Mouse (Mus musculus): ENCODE data around the gene Cenpt. TPM values are rescaled to one million over a fixed set of nuclear protein-coding genes. Genes with fewer than 3 reads are reported as not detected.
"Not testable (repeated sequence)": the region's sequence is repeated elsewhere in the genome, so short reads cannot be mapped to it uniquely, and the experiment has no call there.

Gene Cenpt
- polyA plus RNA-seq, 1 experiment from 2014 or later = 55.4 TPM

GRCm38 (mm10) chr8:105839209-105839608 lies 13.9 kb downstream of the Cenpt start:
- Histone ChIP-seq H3K4me3 (ENCODE audit: low read depth, low read length) (no peak overlapping the region), H3K36me3 (ENCODE audit: control insufficient read depth, insufficient read depth, low read length) (no peaks in the 10 kb centered on the region), H3K9me3 (ENCODE audit: control insufficient read depth, low read length) (no peaks in the 10 kb centered on the region), H3K27ac (ENCODE audit: low read depth, low read length) (no peak overlapping the region), H3K4me2 (replicated peaks; ENCODE audit: low read depth, low read length) (no peak overlapping the region), H3K9ac (ENCODE audit: low read depth, low read length) (no peak overlapping the region), H3K27me3 (ENCODE audit: control insufficient read depth, insufficient read depth, low read length) (no peaks in the 10 kb centered on the region), H3K4me1 (replicated peaks; ENCODE audit: control insufficient read depth, insufficient read depth, low read length) (no peaks in the 10 kb centered on the region)
- DNase-seq (ENCODE audit: low spot score) = no peak
- ATAC-seq (ENCODE audit: low FRiP score) = no peak
- WGBS = 89% methylated on average over 5 of the region's 5 CpGs

- Histone ChIP-seq H3K9me3 (ENCODE audit: control insufficient read depth, low read length) (no peaks in the 10 kb centered on the region), H3K36me3 (ENCODE audit: control insufficient read depth, insufficient read depth, low read length) (no peaks in the 10 kb centered on the region), H3K27me3 (ENCODE audit: control insufficient read depth, insufficient read depth, low read length) (no peaks in the 10 kb centered on the region), H3K4me2 (replicated peaks; ENCODE audit: low read depth, low read length) (no peak overlapping the region), H3K9ac (ENCODE audit: low read depth, low read length) (no peak overlapping the region), H3K4me1 (replicated peaks; ENCODE audit: control insufficient read depth, insufficient read depth, low read length) (no peaks in the 10 kb centered on the region), H3K4me3 (ENCODE audit: low read depth, low read length) (no peak overlapping the region), H3K27ac (ENCODE audit: low read depth, low read length) (no peak overlapping the region)
- WGBS = 89% methylated on average over 6 of the region's 6 CpGs
- DNase-seq (ENCODE audit: low spot score) = no peak
- no peak for ATAC-seq (ENCODE audit: low FRiP score)
Observed at GRCm38 (mm10) chr8:105836991-105837390, 16.1 kb downstream of the Cenpt start.

GRCm38 (mm10) chr8:105835318-105835717 lies 17.8 kb downstream of the Cenpt start:
- no peak overlapping the region for H3K9ac ChIP-seq (ENCODE audit: low read depth, low read length)
- no peaks in the 10 kb centered on the region for H3K36me3 ChIP-seq (ENCODE audit: control insufficient read depth, insufficient read depth, low read length)
- no peak overlapping the region for H3K4me3 ChIP-seq (ENCODE audit: low read depth, low read length)
- WGBS = 31% methylated on average over 11 of the region's 11 CpGs
- no peaks in the 10 kb centered on the region for H3K9me3 ChIP-seq (ENCODE audit: control insufficient read depth, low read length)
- H3K4me2 ChIP-seq (replicated peaks; ENCODE audit: low read depth, low read length) = no peak overlapping the region
- H3K27ac ChIP-seq (ENCODE audit: low read depth, low read length) = no peak overlapping the region
- ATAC-seq (ENCODE audit: low FRiP score) (no peak), DNase-seq (ENCODE audit: low spot score) (peak; percentile 62)
- no peaks in the 10 kb centered on the region for H3K4me1 ChIP-seq (replicated peaks; ENCODE audit: control insufficient read depth, insufficient read depth, low read length)
- H3K27me3 ChIP-seq (ENCODE audit: control insufficient read depth, insufficient read depth, low read length) = no peaks in the 10 kb centered on the region

- not testable (repeated sequence) for H3K9ac ChIP-seq (ENCODE audit: low read depth, low read length); ATAC-seq (ENCODE audit: low FRiP score); H3K36me3 ChIP-seq (ENCODE audit: control insufficient read depth, insufficient read depth, low read length); H3K27me3 ChIP-seq (ENCODE audit: control insufficient read depth, insufficient read depth, low read length); H3K4me3 ChIP-seq (ENCODE audit: low read depth, low read length); H3K4me1 ChIP-seq (replicated peaks; ENCODE audit: control insufficient read depth, insufficient read depth, low read length); DNase-seq (ENCODE audit: low spot score); H3K27ac ChIP-seq (ENCODE audit: low read depth, low read length); H3K4me2 ChIP-seq (replicated peaks; ENCODE audit: low read depth, low read length); H3K9me3 ChIP-seq (ENCODE audit: control insufficient read depth, low read length)
- 81% methylated on average over 2 of the region's 2 CpGs for WGBS
Observed at GRCm38 (mm10) chr8:105833740-105834139, 19.3 kb downstream of the Cenpt start.

GRCm38 (mm10) chr8:105826861-105827848 lies 25.9 kb downstream of the Cenpt start, which contains the start of the genes Ranbp10 and Tsnaxip1:
TSS of gene Ranbp10 (minus strand) at chr8:105827350.
TSS of gene Tsnaxip1 (plus strand) at chr8:105827731.
- Histone ChIP-seq H3K4me1 (replicated peaks; ENCODE audit: control insufficient read depth, insufficient read depth, low read length) (peaks cover 5% of the 10 kb centered on the region), H3K4me3 (ENCODE audit: low read depth, low read length) (peak within 1 kb of the TSS; percentile 99), H3K36me3 (ENCODE audit: control insufficient read depth, insufficient read depth, low read length) (peaks cover 4% of the 10 kb centered on the region; the same call in 1 of the 2 replicates), H3K4me2 (replicated peaks; ENCODE audit: low read depth, low read length) (peak within 1 kb of the TSS; percentile 55), H3K27ac (ENCODE audit: low read depth, low read length) (peak within 1 kb of the TSS; percentile 53; the same call in 1 of the 2 replicates), H3K9ac (ENCODE audit: low read depth, low read length) (peak within 1 kb of the TSS; percentile 97), H3K9me3 (ENCODE audit: control insufficient read depth, low read length) (no peaks in the 10 kb centered on the region), H3K27me3 (ENCODE audit: control insufficient read depth, insufficient read depth, low read length) (no peaks in the 10 kb centered on the region)
- WGBS = under 1% methylated on average over 52 of the region's 52 CpGs
- DNase-seq (ENCODE audit: low spot score) (peak; percentile 96), ATAC-seq (ENCODE audit: low FRiP score) (peak; percentile 99)

- Histone ChIP-seq H3K9me3 (ENCODE audit: control insufficient read depth, low read length) (no peaks in the 10 kb centered on the region), H3K27ac (ENCODE audit: low read depth, low read length) (no peak overlapping the region), H3K36me3 (ENCODE audit: control insufficient read depth, insufficient read depth, low read length) (peaks cover 8% of the 10 kb centered on the region), H3K4me3 (ENCODE audit: low read depth, low read length) (peak overlapping the region; percentile 99), H3K4me1 (replicated peaks; ENCODE audit: control insufficient read depth, insufficient read depth, low read length) (peaks cover 5% of the 10 kb centered on the region), H3K4me2 (replicated peaks; ENCODE audit: low read depth, low read length) (peak overlapping the region; percentile 55), H3K27me3 (ENCODE audit: control insufficient read depth, insufficient read depth, low read length) (no peaks in the 10 kb centered on the region), H3K9ac (ENCODE audit: low read depth, low read length) (peak overlapping the region; percentile 97)
- 16% methylated on average over 4 of the region's 4 CpGs for WGBS
- ATAC-seq (ENCODE audit: low FRiP score) (no peak), DNase-seq (ENCODE audit: low spot score) (no peak)
Observed at GRCm38 (mm10) chr8:105826379-105826778, 26.7 kb downstream of the Cenpt start.

- peaks cover 10% of the 10 kb centered on the region for H3K36me3 ChIP-seq (ENCODE audit: control insufficient read depth, insufficient read depth, low read length)
- peak overlapping the region; percentile 97; the same call in 1 of the 2 replicates for H3K9ac ChIP-seq (ENCODE audit: low read depth, low read length)
- WGBS = 78% methylated on average over 4 of the region's 4 CpGs
- DNase-seq (ENCODE audit: low spot score) = no peak
- H3K4me3 ChIP-seq (ENCODE audit: low read depth, low read length) = peak overlapping the region; percentile 99; the same call in 1 of the 2 replicates
- no peak for ATAC-seq (ENCODE audit: low FRiP score)
- peak overlapping the region; percentile 55; the same call in 1 of the 2 replicates for H3K4me2 ChIP-seq (replicated peaks; ENCODE audit: low read depth, low read length)
- H3K9me3 ChIP-seq (ENCODE audit: control insufficient read depth, low read length) = no peaks in the 10 kb centered on the region
- H3K4me1 ChIP-seq (replicated peaks; ENCODE audit: control insufficient read depth, insufficient read depth, low read length) = peaks cover 5% of the 10 kb centered on the region
- no peak overlapping the region for H3K27ac ChIP-seq (ENCODE audit: low read depth, low read length)
- no peaks in the 10 kb centered on the region for H3K27me3 ChIP-seq (ENCODE audit: control insufficient read depth, insufficient read depth, low read length)
Observed at GRCm38 (mm10) chr8:105825506-105825905, 27.6 kb downstream of the Cenpt start.

- Histone ChIP-seq H3K27me3 (ENCODE audit: control insufficient read depth, insufficient read depth, low read length) (no peaks in the 10 kb centered on the region), H3K4me1 (replicated peaks; ENCODE audit: control insufficient read depth, insufficient read depth, low read length) (peaks cover 2% of the 10 kb centered on the region), H3K9me3 (ENCODE audit: control insufficient read depth, low read length) (no peaks in the 10 kb centered on the region), H3K4me2 (replicated peaks; ENCODE audit: low read depth, low read length) (no peak overlapping the region), H3K27ac (ENCODE audit: low read depth, low read length) (no peak overlapping the region), H3K9ac (ENCODE audit: low read depth, low read length) (no peak overlapping the region), H3K4me3 (ENCODE audit: low read depth, low read length) (no peak overlapping the region), H3K36me3 (ENCODE audit: control insufficient read depth, insufficient read depth, low read length) (peaks cover 10% of the 10 kb centered on the region)
- ATAC-seq (ENCODE audit: low FRiP score) = no peak
- 94% methylated on average over 1 of the region's 1 CpGs for WGBS
- no peak for DNase-seq (ENCODE audit: low spot score)
Observed at GRCm38 (mm10) chr8:105820925-105821324, 32.2 kb downstream of the Cenpt start.

All from hindbrain, embryonic 11.5 days (tissue).